8 mouse cellular contexts compared by ENCODE assay signal in genomic region chr4:126204016-126204415, GRCm38 (mm10). TPM values are rescaled to one million over a fixed set of nuclear protein-coding genes. Genes with fewer than 3 reads are reported as not detected.
A peak's percentile ranks its signal among the peaks of the same experiment; 100 is the strongest.
DNase-seq lines count a peak whose midpoint lies in the region; ATAC-seq and TF ChIP-seq lines count a peak whose summit lies in the region.

No protein-coding gene starts in this region.

- peaks cover 20% of the 10 kb centered on the region for H3K4me1 ChIP-seq in heart, postnatal 0 days (ENCODE audit: control insufficient read depth, insufficient read depth)
- peaks cover 34% of the 10 kb centered on the region for H3K4me1 ChIP-seq in midbrain, embryonic 10.5 days
- H3K4me1 ChIP-seq in midbrain, embryonic 11.5 days (ENCODE audit: control insufficient read depth, insufficient read depth, low read length), result peaks cover 13% of the 10 kb centered on the region
- H3K4me1 ChIP-seq in embryonic facial prominence, embryonic 12.5 days, result peaks cover 23% of the 10 kb centered on the region
- H3K4me1 ChIP-seq in neural tube, embryonic 15.5 days, result peaks cover 31% of the 10 kb centered on the region
- peaks cover 27% of the 10 kb centered on the region for H3K4me1 ChIP-seq in midbrain, embryonic 13.5 days (replicated peaks)

- no peak for ATAC-seq in heart, postnatal 0 days (ENCODE audit: insufficient read depth, low read depth)
- no peak for ATAC-seq in midbrain, embryonic 11.5 days (ENCODE audit: low FRiP score)
- ATAC-seq in embryonic facial prominence, embryonic 12.5 days (ENCODE audit: insufficient number of reproducible peaks, insufficient read depth, low FRiP score, low TSS enrichment), result no peak
- no peak for ATAC-seq in neural tube, embryonic 15.5 days (ENCODE audit: low FRiP score)
- no peak for ATAC-seq in midbrain, embryonic 13.5 days

- intact Hi-C loops in heart, postnatal 10 days (cut with DNase I), result no loop called here

- no peak overlapping the region for H3K9ac ChIP-seq in heart, postnatal 0 days (replicated peaks; ENCODE audit: low read depth, low read length)
- H3K9ac ChIP-seq in midbrain, embryonic 11.5 days (ENCODE audit: low read length), result no peak overlapping the region
- H3K9ac ChIP-seq in embryonic facial prominence, embryonic 12.5 days, result no peak overlapping the region
- H3K9ac ChIP-seq in neural tube, embryonic 15.5 days (replicated peaks), result no peak overlapping the region
- no peak overlapping the region for H3K9ac ChIP-seq in midbrain, embryonic 13.5 days (replicated peaks)

- TF ChIP-seq CTCF in heart, postnatal 0 days (IDR thresholded peaks at IDR 0.05; ENCODE audit: low read depth), result no peak

- 0 out of 2 replicates have a peak overlapping the region, but pooled peaks have one; percentile 99 for H3K27ac ChIP-seq in heart, postnatal 0 days (ENCODE audit: low read depth)
- H3K27ac ChIP-seq in midbrain, embryonic 10.5 days (replicated peaks), result 0 out of 2 replicates have a peak overlapping the region, but pooled peaks have one; percentile 98
- no peak overlapping the region for H3K27ac ChIP-seq in midbrain, embryonic 11.5 days (ENCODE audit: low read depth, low read length)
- H3K27ac ChIP-seq in embryonic facial prominence, embryonic 12.5 days, result peak overlapping the region; percentile 63; the same call in 1 of the 2 replicates
- peak overlapping the region; percentile 88; the same call in 1 of the 2 replicates for H3K27ac ChIP-seq in neural tube, embryonic 15.5 days (replicated peaks)
- H3K27ac ChIP-seq in midbrain, embryonic 13.5 days, result no peak overlapping the region

- no peak for TF ChIP-seq EP300 in heart, postnatal 0 days (IDR thresholded peaks at IDR 0.05; ENCODE audit: low read depth)

- WGBS in heart, postnatal 0 days, result 81% methylated on average over 8 of the region's 8 CpGs
- WGBS in midbrain, embryonic 10.5 days, result 84% methylated on average over 8 of the region's 8 CpGs
- WGBS in midbrain, embryonic 11.5 days, result 86% methylated on average over 8 of the region's 8 CpGs
- 82% methylated on average over 8 of the region's 8 CpGs for WGBS in embryonic facial prominence, embryonic 12.5 days
- WGBS in neural tube, embryonic 15.5 days, result 82% methylated on average over 8 of the region's 8 CpGs
- WGBS in midbrain, embryonic 13.5 days, result 87% methylated on average over 8 of the region's 8 CpGs

- no peaks in the 10 kb centered on the region for H3K27me3 ChIP-seq in heart, postnatal 0 days (ENCODE audit: control insufficient read depth, insufficient read depth, low read length)
- no peaks in the 10 kb centered on the region for H3K27me3 ChIP-seq in midbrain, embryonic 10.5 days (ENCODE audit: low read depth, poor library complexity, severe bottlenecking)
- H3K27me3 ChIP-seq in midbrain, embryonic 11.5 days (ENCODE audit: control insufficient read depth, insufficient read depth, low read length), result no peaks in the 10 kb centered on the region
- H3K27me3 ChIP-seq in embryonic facial prominence, embryonic 12.5 days, result no peaks in the 10 kb centered on the region
- no peaks in the 10 kb centered on the region for H3K27me3 ChIP-seq in neural tube, embryonic 15.5 days (replicated peaks)
- no peaks in the 10 kb centered on the region for H3K27me3 ChIP-seq in midbrain, embryonic 13.5 days

- H3K36me3 ChIP-seq in heart, postnatal 0 days (replicated peaks; ENCODE audit: control insufficient read depth, insufficient read depth, low read length), result no peaks in the 10 kb centered on the region
- H3K36me3 ChIP-seq in midbrain, embryonic 10.5 days, result peaks cover 16% of the 10 kb centered on the region
- H3K36me3 ChIP-seq in midbrain, embryonic 11.5 days (ENCODE audit: control insufficient read depth, insufficient read depth, low read length), result 0 out of 2 replicates have a peak, but pooled peaks cover 2% of the 10 kb centered on the region
- H3K36me3 ChIP-seq in embryonic facial prominence, embryonic 12.5 days, result no peaks in the 10 kb centered on the region
- H3K36me3 ChIP-seq in neural tube, embryonic 15.5 days, result no peaks in the 10 kb centered on the region
- no peaks in the 10 kb centered on the region for H3K36me3 ChIP-seq in midbrain, embryonic 13.5 days

- H3K4me3 ChIP-seq in heart, postnatal 0 days (ENCODE audit: low read depth, low read length), result no peak overlapping the region
- no peak overlapping the region for H3K4me3 ChIP-seq in midbrain, embryonic 10.5 days
- H3K4me3 ChIP-seq in midbrain, embryonic 11.5 days (ENCODE audit: low read depth, low read length), result no peak overlapping the region
- H3K4me3 ChIP-seq in embryonic facial prominence, embryonic 12.5 days, result no peak overlapping the region
- H3K4me3 ChIP-seq in neural tube, embryonic 15.5 days (replicated peaks), result no peak overlapping the region
- no peak overlapping the region for H3K4me3 ChIP-seq in midbrain, embryonic 13.5 days (replicated peaks)

- no peak overlapping the region for H3K4me2 ChIP-seq in heart, postnatal 0 days (ENCODE audit: low read depth, low read length)
- no peak overlapping the region for H3K4me2 ChIP-seq in midbrain, embryonic 11.5 days
- H3K4me2 ChIP-seq in embryonic facial prominence, embryonic 12.5 days (replicated peaks), result no peak overlapping the region
- H3K4me2 ChIP-seq in neural tube, embryonic 15.5 days, result no peak overlapping the region
- no peak overlapping the region for H3K4me2 ChIP-seq in midbrain, embryonic 13.5 days (replicated peaks)

- no peak for DNase-seq in heart, postnatal 0 days (ENCODE audit: low spot score)
- DNase-seq in heart, postnatal 10 days, result no peak
- no peak for DNase-seq in midbrain, embryonic 10.5 days (ENCODE audit: low spot score)
- DNase-seq in midbrain, embryonic 11.5 days (ENCODE audit: low spot score, missing footprints), result no peak
- DNase-seq in gastrocnemius, postnatal 10 days, result no peak

- no peaks in the 10 kb centered on the region for H3K9me3 ChIP-seq in heart, postnatal 0 days (replicated peaks; ENCODE audit: control insufficient read depth, low read length)
- no peaks in the 10 kb centered on the region for H3K9me3 ChIP-seq in midbrain, embryonic 10.5 days (replicated peaks)
- H3K9me3 ChIP-seq in midbrain, embryonic 11.5 days (ENCODE audit: control insufficient read depth, low read length), result no peaks in the 10 kb centered on the region
- no peaks in the 10 kb centered on the region for H3K9me3 ChIP-seq in embryonic facial prominence, embryonic 12.5 days
- H3K9me3 ChIP-seq in neural tube, embryonic 15.5 days (replicated peaks), result no peaks in the 10 kb centered on the region
- no peaks in the 10 kb centered on the region for H3K9me3 ChIP-seq in midbrain, embryonic 13.5 days

RNA-seq across cellular contexts. Expression of gene Thrap3, which starts 1.5 kb away (rescaled TPM):
- total RNA-seq in heart, postnatal 0 days (2014; rRNA removed; ENCODE audit: low replicate concordance), result 84.1 and 121 TPM in 2 replicates
- 86.1 and 96.7 TPM in 2 replicates for polyA plus RNA-seq in heart, postnatal 0 days (2015; fragmentation: Nextera tagmentation; extraction: Ambion mirVana)
- 100 to 1,000 TPM; 160 to 172 TPM for total RNA-seq in heart, postnatal 10 days (2021)
- polyA plus RNA-seq in midbrain, embryonic 10.5 days (2016; fragmentation: Nextera tagmentation; extraction: Ambion mirVana), result 244 and 256 TPM in 2 replicates
- polyA plus RNA-seq in midbrain, embryonic 11.5 days (2014; fragmentation: Nextera tagmentation; extraction: Ambion mirVana), result 192 and 219 TPM in 2 replicates
- 298 and 302 TPM in 2 replicates for polyA plus RNA-seq in embryonic facial prominence, embryonic 12.5 days (2016; fragmentation: Nextera tagmentation; extraction: Ambion mirVana)
- polyA plus RNA-seq in neural tube, embryonic 15.5 days (2015; fragmentation: Nextera tagmentation; extraction: Ambion mirVana), result 127 and 133 TPM in 2 replicates
- polyA plus RNA-seq in midbrain, embryonic 13.5 days (2015; fragmentation: Nextera tagmentation; extraction: Ambion mirVana), result 174 and 180 TPM in 2 replicates
- total RNA-seq in gastrocnemius, postnatal 10 days (2021), result 100 to 1,000 TPM; 131 to 152 TPM

RNA-seq across cellular contexts. Expression of gene Sh3d21, which starts 40.7 kb away (rescaled TPM):
- total RNA-seq in heart, postnatal 0 days (2014; rRNA removed; ENCODE audit: low replicate concordance), result 2.6 TPM in 1 of 2 replicates, not detected in the other
- 2.2 and 2.6 TPM in 2 replicates for polyA plus RNA-seq in heart, postnatal 0 days (2015; fragmentation: Nextera tagmentation; extraction: Ambion mirVana)
- total RNA-seq in heart, postnatal 10 days (2021), result 1 to 10 TPM; 2.1 to 2.7 TPM
- 0.79 and 1.3 TPM in 2 replicates for polyA plus RNA-seq in midbrain, embryonic 10.5 days (2016; fragmentation: Nextera tagmentation; extraction: Ambion mirVana)
- 1.4 TPM in 2 replicates for polyA plus RNA-seq in midbrain, embryonic 11.5 days (2014; fragmentation: Nextera tagmentation; extraction: Ambion mirVana)
- polyA plus RNA-seq in embryonic facial prominence, embryonic 12.5 days (2016; fragmentation: Nextera tagmentation; extraction: Ambion mirVana), result 7.0 and 8.4 TPM in 2 replicates
- 1.4 and 2.6 TPM in 2 replicates for polyA plus RNA-seq in neural tube, embryonic 15.5 days (2015; fragmentation: Nextera tagmentation; extraction: Ambion mirVana)
- polyA plus RNA-seq in midbrain, embryonic 13.5 days (2015; fragmentation: Nextera tagmentation; extraction: Ambion mirVana), result 0.55 and 1.0 TPM in 2 replicates
- 1 to 10 TPM; 1.2 to 1.4 TPM for total RNA-seq in gastrocnemius, postnatal 10 days (2021)

RNA-seq across cellular contexts. Expression of gene Map7d1, which starts 52.1 kb away (rescaled TPM):
- total RNA-seq in heart, postnatal 0 days (2014; rRNA removed; ENCODE audit: low replicate concordance), result 75.0 and 90.1 TPM in 2 replicates
- polyA plus RNA-seq in heart, postnatal 0 days (2015; fragmentation: Nextera tagmentation; extraction: Ambion mirVana), result 35.2 and 37.5 TPM in 2 replicates
- total RNA-seq in heart, postnatal 10 days (2021), result 100 to 1,000 TPM; 214 to 239 TPM
- 59.8 and 69.7 TPM in 2 replicates for polyA plus RNA-seq in midbrain, embryonic 10.5 days (2016; fragmentation: Nextera tagmentation; extraction: Ambion mirVana)
- polyA plus RNA-seq in midbrain, embryonic 11.5 days (2014; fragmentation: Nextera tagmentation; extraction: Ambion mirVana), result 61.8 and 68.7 TPM in 2 replicates
- 95.8 and 102 TPM in 2 replicates for polyA plus RNA-seq in embryonic facial prominence, embryonic 12.5 days (2016; fragmentation: Nextera tagmentation; extraction: Ambion mirVana)
- polyA plus RNA-seq in neural tube, embryonic 15.5 days (2015; fragmentation: Nextera tagmentation; extraction: Ambion mirVana), result 65.4 and 79.7 TPM in 2 replicates
- 64.1 and 89.5 TPM in 2 replicates for polyA plus RNA-seq in midbrain, embryonic 13.5 days (2015; fragmentation: Nextera tagmentation; extraction: Ambion mirVana)
- 100 to 1,000 TPM; 209 to 239 TPM for total RNA-seq in gastrocnemius, postnatal 10 days (2021)

RNA-seq across cellular contexts. Expression of gene Eva1b, which starts 56.5 kb away (rescaled TPM):
- total RNA-seq in heart, postnatal 0 days (2014; rRNA removed; ENCODE audit: low replicate concordance), result 53.1 and 69.1 TPM in 2 replicates
- polyA plus RNA-seq in heart, postnatal 0 days (2015; fragmentation: Nextera tagmentation; extraction: Ambion mirVana), result 26.8 and 28.5 TPM in 2 replicates
- 10 to 100 TPM; 36.3 to 37.0 TPM for total RNA-seq in heart, postnatal 10 days (2021)
- 22.1 and 25.0 TPM in 2 replicates for polyA plus RNA-seq in midbrain, embryonic 10.5 days (2016; fragmentation: Nextera tagmentation; extraction: Ambion mirVana)
- polyA plus RNA-seq in midbrain, embryonic 11.5 days (2014; fragmentation: Nextera tagmentation; extraction: Ambion mirVana), result 22.4 and 24.8 TPM in 2 replicates
- polyA plus RNA-seq in embryonic facial prominence, embryonic 12.5 days (2016; fragmentation: Nextera tagmentation; extraction: Ambion mirVana), result 68.9 and 69.4 TPM in 2 replicates
- 13.3 and 19.1 TPM in 2 replicates for polyA plus RNA-seq in neural tube, embryonic 15.5 days (2015; fragmentation: Nextera tagmentation; extraction: Ambion mirVana)
- 10.3 and 12.9 TPM in 2 replicates for polyA plus RNA-seq in midbrain, embryonic 13.5 days (2015; fragmentation: Nextera tagmentation; extraction: Ambion mirVana)
- 10 to 100 TPM; 20.0 to 25.5 TPM for total RNA-seq in gastrocnemius, postnatal 10 days (2021)

RNA-seq across cellular contexts. Expression of gene Trappc3, which starts 58.1 kb away (rescaled TPM):
- total RNA-seq in heart, postnatal 0 days (2014; rRNA removed; ENCODE audit: low replicate concordance), result 46.4 and 63.1 TPM in 2 replicates
- 80.3 and 86.7 TPM in 2 replicates for polyA plus RNA-seq in heart, postnatal 0 days (2015; fragmentation: Nextera tagmentation; extraction: Ambion mirVana)
- total RNA-seq in heart, postnatal 10 days (2021), result 10 to 100 TPM; 50.8 to 54.0 TPM
- polyA plus RNA-seq in midbrain, embryonic 10.5 days (2016; fragmentation: Nextera tagmentation; extraction: Ambion mirVana), result 85.2 and 94.4 TPM in 2 replicates
- polyA plus RNA-seq in midbrain, embryonic 11.5 days (2014; fragmentation: Nextera tagmentation; extraction: Ambion mirVana), result 37.1 and 38.9 TPM in 2 replicates
- polyA plus RNA-seq in embryonic facial prominence, embryonic 12.5 days (2016; fragmentation: Nextera tagmentation; extraction: Ambion mirVana), result 113 and 115 TPM in 2 replicates
- polyA plus RNA-seq in neural tube, embryonic 15.5 days (2015; fragmentation: Nextera tagmentation; extraction: Ambion mirVana), result 175 and 188 TPM in 2 replicates
- polyA plus RNA-seq in midbrain, embryonic 13.5 days (2015; fragmentation: Nextera tagmentation; extraction: Ambion mirVana), result 149 and 154 TPM in 2 replicates
- total RNA-seq in gastrocnemius, postnatal 10 days (2021), result 10 to 100 TPM; 25.7 to 29.2 TPM

Comparison
In these comparisons a context has a peak if more than half of its experiments do, and no peak if none do; other contexts are left out.
1. H3K27ac ChIP-seq: peak in heart, postnatal 0 days (single experiment), midbrain, embryonic 10.5 days (single experiment), embryonic facial prominence, embryonic 12.5 days (single experiment) and neural tube, embryonic 15.5 days (single experiment); none in midbrain, embryonic 11.5 days (single experiment) and midbrain, embryonic 13.5 days (single experiment).